Mouse (Mus musculus) heart, embryonic 14.5 days (tissue): ENCODE data around the gene Pfkfb3. TPM values are rescaled to one million over a fixed set of nuclear protein-coding genes. Genes with fewer than 3 reads are reported as not detected.
A peak's percentile ranks its signal among the peaks of the same experiment; 100 is the strongest.

Source experiments
- ATAC-seq: fragments of 200-750 bp; cut with Nextera tagmentation; 2 replicates; pipeline ENCODE4 v1.8.0; 2017; ENCODE audit warnings: low read depth, moderate TSS enrichment; ENCODE audit not compliant: insufficient number of reproducible peaks, insufficient read depth, low FRiP score
- H3K27ac ChIP-seq, 2 experiments: fragments of 200-500 bp in 1 of 2; fragments of 300-500 bp in 1 of 2; sonication (generic) in 1 of 2; replicated peaks in 1 of 2; 2 replicates each; pipeline ENCODE4 v1.5.1; 2012 to 2014; ENCODE audit warnings: low read depth in 2 of 2, low read length in 2 of 2, control low read depth in 1 of 2, mild to moderate bottlenecking in 1 of 2, mixed read lengths in 1 of 2; ENCODE audit not compliant: control insufficient read depth in 1 of 2, insufficient read depth in 1 of 2
- H3K27me3 ChIP-seq: fragments of 300-500 bp; sonication (generic); 2 replicates; pipeline ENCODE4 v1.6.1; 2014; ENCODE audit warnings: mild to moderate bottlenecking, low read length, control low read depth; ENCODE audit not compliant: control insufficient read depth, insufficient read depth
- H3K36me3 ChIP-seq: fragments of 300-500 bp; sonication (generic); 2 replicates; pipeline ENCODE4 v1.6.1; 2014; ENCODE audit warnings: mild to moderate bottlenecking, control low read depth, low read length, mixed read lengths; ENCODE audit not compliant: control insufficient read depth, insufficient read depth
- H3K4me1 ChIP-seq, 2 experiments: fragments of 200-500 bp in 1 of 2; fragments of 300-500 bp in 1 of 2; sonication (generic) in 1 of 2; 2 replicates each; pipeline ENCODE4 v1.6.1; 2012 to 2014; ENCODE audit warnings: low read length in 2 of 2, control low read depth in 1 of 2, mixed read lengths in 1 of 2; ENCODE audit not compliant: control insufficient read depth in 2 of 2, insufficient read depth in 2 of 2
- H3K4me2 ChIP-seq: fragments of 300-500 bp; sonication (generic); 2 replicates; pipeline ENCODE4 v1.6.1; 2014; ENCODE audit warnings: mild to moderate bottlenecking, low read length
- H3K4me3 ChIP-seq, 2 experiments: fragments of 200-500 bp in 1 of 2; fragments of 300-500 bp in 1 of 2; sonication (generic) in 1 of 2; 2 replicates each; pipeline ENCODE4 v1.5.1; 2012 to 2014; ENCODE audit warnings: low read length in 2 of 2, mild to moderate bottlenecking in 2 of 2, control low read depth in 1 of 2, low read depth in 1 of 2, moderate library complexity in 1 of 2; ENCODE audit not compliant: control insufficient read depth in 1 of 2, insufficient read depth in 1 of 2
- H3K9ac ChIP-seq: fragments of 300-500 bp; sonication (generic); 2 replicates; pipeline ENCODE4 v1.6.1; 2014; ENCODE audit warnings: mild to moderate bottlenecking, low read length
- H3K9me3 ChIP-seq: fragments of 300-500 bp; sonication (generic); 2 replicates; pipeline ENCODE4 v1.6.1; 2016; ENCODE audit warnings: low read length, control low read depth; ENCODE audit not compliant: control insufficient read depth
- WGBS: fragments of 180-500 bp; shearing (Covaris S2); extraction: QIAGEN DNeasy Blood & Tissue Kit; methylation state at CpG from one replicate; pipeline ENCODE4 v1.1.7; 2014; 5-methylcytosine and 5-hydroxymethylcytosine counted together
- polyA plus RNA-seq: library from polyadenylated mRNA; unstranded; fragments of >200 nt; fragmentation: Nextera tagmentation; extraction: Ambion mirVana; gene quantifications from 2 replicates; pipeline ENCODE4 v1.2.1, GENCODE M21; 2014

Pfkfb3 gene
- polyA plus RNA-seq, 1 experiment from 2014 or later: 11.6 TPM

DNA sequence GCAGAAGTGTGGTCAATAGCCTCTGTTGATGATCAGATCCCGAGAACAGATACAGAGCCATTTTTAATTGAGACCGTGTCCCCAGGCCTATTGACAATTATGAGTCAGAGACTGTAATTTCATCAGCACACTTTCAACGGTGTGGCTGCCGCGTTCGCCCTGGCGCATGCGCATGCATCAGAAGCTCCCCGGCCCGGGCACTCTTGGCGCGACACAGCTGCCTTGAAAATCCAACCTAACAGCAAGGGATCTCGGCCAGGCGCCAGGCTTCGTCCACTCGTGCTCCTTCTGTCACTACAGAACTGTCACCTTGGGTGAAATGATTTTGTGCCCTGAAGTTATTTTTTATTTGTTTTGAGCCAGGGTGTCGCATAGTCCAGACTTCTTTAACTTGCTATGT lies 9.4 kb upstream of the Pfkfb3 start:
- WGBS: 91% methylated on average over 17 of the region's 17 CpGs
- Histone ChIP-seq H3K27me3 (no peaks in the 10 kb centered on the region), H3K9ac (no peak overlapping the region), H3K4me3 (no peak overlapping the region), H3K9me3 (no peaks in the 10 kb centered on the region), H3K27ac (no peak overlapping the region), H3K36me3 (no peaks in the 10 kb centered on the region), H3K4me1 (no peaks in the 10 kb centered on the region), H3K4me2 (no peak overlapping the region)
- ATAC-seq: no peak

GRCm38 (mm10) chr2:11558654-11559053 lies 4.8 kb upstream of the Pfkfb3 start:
- H3K9ac ChIP-seq: no peak overlapping the region
- H3K4me3 ChIP-seq: no peak overlapping the region
- no peaks in the 10 kb centered on the region for H3K4me1 ChIP-seq
- 76% methylated on average over 7 of the region's 7 CpGs for WGBS
- no peaks in the 10 kb centered on the region for H3K9me3 ChIP-seq
- 0 out of 2 replicates have a peak, but pooled peaks cover 4% of the 10 kb centered on the region for H3K27me3 ChIP-seq
- no peak for ATAC-seq
- no peak overlapping the region for H3K27ac ChIP-seq
- no peak overlapping the region for H3K4me2 ChIP-seq
- no peaks in the 10 kb centered on the region for H3K36me3 ChIP-seq

- no peaks in the 10 kb centered on the region for H3K36me3 ChIP-seq
- no peak overlapping the region for H3K27ac ChIP-seq
- no peaks in the 10 kb centered on the region for H3K9me3 ChIP-seq
- no peak overlapping the region for H3K4me3 ChIP-seq
- H3K4me2 ChIP-seq: no peak overlapping the region
- ATAC-seq: no peak
- H3K27me3 ChIP-seq: 0 out of 2 replicates have a peak, but pooled peaks cover 4% of the 10 kb centered on the region
- no peak overlapping the region for H3K9ac ChIP-seq
- WGBS: 54% methylated on average over 3 of the region's 3 CpGs
- peaks cover 8 to 9% of the 10 kb centered on the region in 2 experiments for H3K4me1 ChIP-seq
These were observed 3.4 kb upstream of the Pfkfb3 start for GRCm38 (mm10) chr2:11557244-11557643.

GRCm38 (mm10) chr2:11555316-11555715 lies 1.4 kb upstream of the Pfkfb3 start:
- Histone ChIP-seq H3K9ac (no peak overlapping the region), H3K4me2 (no peak overlapping the region), H3K9me3 (no peaks in the 10 kb centered on the region), H3K36me3 (no peaks in the 10 kb centered on the region), H3K4me3 (no peak overlapping the region), H3K27ac (no peak overlapping the region), H3K27me3 (0 out of 2 replicates have a peak, but pooled peaks cover 4% of the 10 kb centered on the region), H3K4me1 (peaks cover 8 to 10% of the 10 kb centered on the region in 2 experiments)
- WGBS: 54% methylated on average over 6 of the region's 6 CpGs
- ATAC-seq: no peak

DNA sequence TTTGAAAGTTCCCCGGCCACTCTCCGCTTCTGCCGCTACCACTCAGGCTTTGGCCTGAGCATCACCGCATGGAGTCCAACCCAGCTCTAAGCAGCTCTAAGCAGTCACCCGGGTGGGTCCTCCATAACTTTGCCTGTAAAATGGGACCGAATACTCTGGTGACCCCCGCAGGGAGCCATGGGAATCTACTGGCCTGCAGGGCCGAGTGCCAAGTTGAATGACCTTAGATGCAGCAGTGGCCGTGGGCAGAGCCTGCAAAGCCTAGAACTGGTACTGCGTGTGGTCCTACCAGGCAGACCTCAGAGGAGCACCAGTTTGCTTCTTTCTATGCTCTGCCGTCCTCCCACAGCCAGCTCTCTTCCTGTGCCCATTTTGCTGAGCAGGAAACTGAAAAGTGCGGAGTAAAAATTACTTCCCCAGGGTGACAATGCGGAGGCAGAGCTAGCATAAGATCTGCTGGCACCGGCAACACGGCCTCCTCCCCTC lies 868 bp downstream of the Pfkfb3 start:
- Histone ChIP-seq H3K4me3 (peak overlapping the region; percentile 58 to 65), H3K4me2 (peak overlapping the region; percentile 98), H3K27me3 (0 out of 2 replicates have a peak, but pooled peaks cover 4% of the 10 kb centered on the region), H3K36me3 (no peaks in the 10 kb centered on the region), H3K27ac (peak overlapping the region in 1 of 2 experiments; percentile 45; a peak in 1 of 4 replicates), H3K9ac (peak overlapping the region; percentile 75), H3K9me3 (no peaks in the 10 kb centered on the region), H3K4me1 (peaks cover 8 to 10% of the 10 kb centered on the region in 2 experiments)
- ATAC-seq: 0 out of 2 replicates have a peak, but pooled peaks have one; percentile 13
- WGBS: 7% methylated on average over 15 of the region's 15 CpGs

DNA sequence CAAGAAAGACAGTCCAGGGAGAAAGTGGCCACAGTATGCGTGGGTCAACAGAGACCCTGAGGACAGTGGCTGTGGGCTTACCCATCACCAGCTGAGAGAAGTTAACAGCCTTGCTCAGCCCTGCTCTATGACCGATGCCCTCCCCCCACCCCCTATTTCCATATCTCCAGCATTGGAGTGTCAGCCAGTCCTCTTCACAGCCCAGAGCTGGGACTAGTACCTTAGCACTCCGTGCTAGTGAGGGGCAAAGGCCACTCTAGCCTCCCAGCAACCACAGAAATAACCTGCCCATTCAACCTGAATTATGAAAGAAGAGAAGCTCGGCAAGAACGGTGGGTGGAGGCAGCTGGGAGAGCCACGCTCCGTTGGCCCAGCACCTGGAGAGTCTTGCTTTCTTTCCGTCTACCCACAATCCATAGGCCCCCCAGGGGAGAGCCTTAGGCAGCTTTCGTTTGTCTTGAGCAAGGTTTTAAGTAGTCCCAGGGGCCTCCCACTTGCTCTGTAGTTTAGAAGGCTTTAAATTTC lies 1.5 kb downstream of the Pfkfb3 start:
- H3K4me1 ChIP-seq: peaks cover 8 to 10% of the 10 kb centered on the region in 2 experiments
- no peak overlapping the region for H3K27ac ChIP-seq
- no peaks in the 10 kb centered on the region for H3K9me3 ChIP-seq
- no peaks in the 10 kb centered on the region for H3K36me3 ChIP-seq
- H3K9ac ChIP-seq: peak overlapping the region; percentile 75; the same call in 1 of the 2 replicates
- WGBS: 25% methylated on average over 9 of the region's 9 CpGs
- peak overlapping the region; percentile 58 to 65 for H3K4me3 ChIP-seq
- H3K27me3 ChIP-seq: 0 out of 2 replicates have a peak, but pooled peaks cover 4% of the 10 kb centered on the region
- peak overlapping the region; percentile 98 for H3K4me2 ChIP-seq
- ATAC-seq: no peak

- Histone ChIP-seq H3K27ac (no peak overlapping the region), H3K27me3 (0 out of 2 replicates have a peak, but pooled peaks cover 4% of the 10 kb centered on the region), H3K4me3 (no peak overlapping the region), H3K4me1 (peaks cover 8 to 10% of the 10 kb centered on the region in 2 experiments), H3K36me3 (no peaks in the 10 kb centered on the region), H3K9ac (no peak overlapping the region), H3K4me2 (no peak overlapping the region), H3K9me3 (no peaks in the 10 kb centered on the region)
- WGBS: 14% methylated on average over 1 of the region's 1 CpGs
- no peak for ATAC-seq
These were observed 2.2 kb downstream of the Pfkfb3 start for GRCm38 (mm10) chr2:11551726-11552125.

GRCm38 (mm10) chr2:11548508-11548907 lies 5.4 kb downstream of the Pfkfb3 start:
- 84% methylated on average over 10 of the region's 10 CpGs for WGBS
- Histone ChIP-seq H3K36me3 (no peaks in the 10 kb centered on the region), H3K4me1 (peaks cover 14 to 16% of the 10 kb centered on the region in 2 experiments), H3K9me3 (no peaks in the 10 kb centered on the region), H3K9ac (no peak overlapping the region), H3K27ac (no peak overlapping the region), H3K4me3 (no peak overlapping the region), H3K27me3 (no peaks in the 10 kb centered on the region), H3K4me2 (no peak overlapping the region)
- no peak for ATAC-seq
